7 mouse cellular contexts compared by ENCODE assay signal in the genomic region with DNA sequence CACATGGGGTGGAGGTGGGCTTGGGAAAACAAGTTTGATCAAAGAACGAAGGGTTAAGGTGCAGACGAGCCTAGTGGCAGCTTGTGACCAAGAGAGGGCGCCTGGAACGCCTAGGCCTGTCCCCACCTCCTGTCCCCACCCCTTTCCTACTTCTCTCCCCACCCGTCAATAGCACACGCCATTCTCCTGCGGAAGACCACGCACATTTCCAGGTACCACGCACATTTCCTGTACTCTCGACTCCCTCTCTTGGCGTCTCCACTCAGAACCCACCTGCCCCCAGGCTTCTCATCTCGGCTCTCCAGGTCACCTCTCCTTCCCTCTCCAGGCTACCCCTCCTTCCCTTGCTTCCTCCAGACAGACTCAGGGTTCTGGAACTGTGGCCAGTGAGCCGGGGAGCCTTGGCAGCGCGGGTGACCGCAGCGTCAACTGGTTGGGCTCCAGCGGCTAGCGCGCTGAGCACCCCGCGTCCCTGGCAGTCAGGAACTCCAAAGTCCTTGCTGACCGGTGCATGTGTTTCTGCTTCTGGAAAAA. TPM values are rescaled to one million over a fixed set of nuclear protein-coding genes. Genes with fewer than 3 reads are reported as not detected.
DNase-seq lines count a peak whose midpoint lies in the region; ATAC-seq lines count a peak whose summit lies in the region.

No protein-coding gene starts in this region.

- H3K4me3 ChIP-seq in hindbrain, embryonic 15.5 days: peak overlapping the region; percentile 46
- peak overlapping the region; percentile 92 for H3K4me3 ChIP-seq in megakaryocyte, embryonic 14.5 days (replicated peaks)

- intact Hi-C loops in left cerebral cortex, postnatal 25 days (cut with DNase I): loop anchor here (2.0 kb wide), 1 partner anchor 28 kb away; a partner anchor contains a TSS

- H3K4me2 ChIP-seq in hindbrain, embryonic 15.5 days: peak overlapping the region; percentile 85

- no peaks in the 10 kb centered on the region for H3K9me3 ChIP-seq in hindbrain, embryonic 15.5 days
- H3K9me3 ChIP-seq in megakaryocyte, embryonic 14.5 days: no peaks in the 10 kb centered on the region

- peak; percentile 60 for ATAC-seq in hindbrain, embryonic 15.5 days (ENCODE audit: low FRiP score, low read depth)

- peak; percentile 76 for DNase-seq in ZHBTc4 (ENCODE audit: low read depth, low spot score)
- peak; percentile 88 for DNase-seq in cerebellum, adult 9-11 months
- DNase-seq in gastrocnemius, adult 8-10 months (ENCODE audit: low spot score in 2 of 2): peak; percentile 85
- peak; percentile 75 to 77 for DNase-seq in left cerebral cortex, postnatal 25 days (ENCODE audit: low spot score in 2 of 2)
- peak; percentile 66 to 79 for DNase-seq in right cerebral cortex, adult 2 months (ENCODE audit: low spot score in 2 of 2)

- H3K36me3 ChIP-seq in hindbrain, embryonic 15.5 days: no peaks in the 10 kb centered on the region
- no peaks in the 10 kb centered on the region for H3K36me3 ChIP-seq in megakaryocyte, embryonic 14.5 days (replicated peaks; ENCODE audit: low read length)

- no peaks in the 10 kb centered on the region for H3K27me3 ChIP-seq in hindbrain, embryonic 15.5 days
- peaks cover 31% of the 10 kb centered on the region for H3K27me3 ChIP-seq in megakaryocyte, embryonic 14.5 days (replicated peaks)

- H3K4me1 ChIP-seq in hindbrain, embryonic 15.5 days (replicated peaks): peaks cover 40% of the 10 kb centered on the region
- H3K4me1 ChIP-seq in megakaryocyte, embryonic 14.5 days: peaks cover 42% of the 10 kb centered on the region

- WGBS in hindbrain, embryonic 15.5 days: under 1% methylated on average over 23 of the region's 23 CpGs

- peak overlapping the region; percentile 80 for H3K27ac ChIP-seq in hindbrain, embryonic 15.5 days (replicated peaks)

- peak overlapping the region; percentile 65 for H3K9ac ChIP-seq in hindbrain, embryonic 15.5 days

RNA-seq across cellular contexts. Expression of a gene that starts 1.1 kb away (rescaled TPM):
- total RNA-seq in gastrocnemius, adult 8-10 months (2022): 10 to 100 TPM; 15.2 to 17.8 (median 16.7) TPM
- 77.0 and 80.7 TPM in 2 replicates for polyA plus RNA-seq in hindbrain, embryonic 15.5 days (2015; fragmentation: Nextera tagmentation; extraction: Ambion mirVana)
- total RNA-seq in left cerebral cortex, postnatal 25 days (2021): 10 to 100 TPM; 40.6 to 44.0 TPM
- polyA plus RNA-seq in megakaryocyte, embryonic 14.5 days (2012; ENCODE audit: insufficient read depth, low replicate concordance): 3.3 and 10.6 TPM in 2 replicates

RNA-seq across cellular contexts. Expression of a gene that starts 1.3 kb away (rescaled TPM):
- total RNA-seq in gastrocnemius, adult 8-10 months (2022): 1 to 10 TPM; 2.1 to 3.8 (median 3.3) TPM
- polyA plus RNA-seq in hindbrain, embryonic 15.5 days (2015; fragmentation: Nextera tagmentation; extraction: Ambion mirVana): 9.2 and 11.3 TPM in 2 replicates
- 1 to 10 TPM; 8.3 to 9.7 TPM for total RNA-seq in left cerebral cortex, postnatal 25 days (2021)
- polyA plus RNA-seq in megakaryocyte, embryonic 14.5 days (2012; ENCODE audit: insufficient read depth, low replicate concordance): 2.4 TPM in 1 of 2 replicates, not detected in the other

RNA-seq across cellular contexts. Expression of a gene that starts 4.5 kb away (rescaled TPM):
- total RNA-seq in gastrocnemius, adult 8-10 months (2022): 10 to 100 TPM; 49.9 to 70.6 (median 61.3) TPM
- polyA plus RNA-seq in hindbrain, embryonic 15.5 days (2015; fragmentation: Nextera tagmentation; extraction: Ambion mirVana): 246 and 264 TPM in 2 replicates
- 100 to 1,000 TPM; 161 to 166 TPM for total RNA-seq in left cerebral cortex, postnatal 25 days (2021)
- polyA plus RNA-seq in megakaryocyte, embryonic 14.5 days (2012; ENCODE audit: insufficient read depth, low replicate concordance): 33.5 and 43.6 TPM in 2 replicates

RNA-seq across cellular contexts. Expression of a gene that starts 10.4 kb away (rescaled TPM):
- total RNA-seq in gastrocnemius, adult 8-10 months (2022): 10 to 100 TPM in 2 of 4 experiments, 1 to 10 TPM in 2; 6.2 to 13.0 (median 9.1) TPM
- polyA plus RNA-seq in hindbrain, embryonic 15.5 days (2015; fragmentation: Nextera tagmentation; extraction: Ambion mirVana): 22.9 and 24.9 TPM in 2 replicates
- total RNA-seq in left cerebral cortex, postnatal 25 days (2021): 10 to 100 TPM; 12.9 to 19.1 TPM
- 3.3 and 4.4 TPM in 2 replicates for polyA plus RNA-seq in megakaryocyte, embryonic 14.5 days (2012; ENCODE audit: insufficient read depth, low replicate concordance)

RNA-seq across cellular contexts. Expression of a gene that starts 17.2 kb away (rescaled TPM):
- total RNA-seq in gastrocnemius, adult 8-10 months (2022): under 1 TPM in 2 of 4 experiments, not detected in 2; 0.12 to 0.43 TPM
- polyA plus RNA-seq in hindbrain, embryonic 15.5 days (2015; fragmentation: Nextera tagmentation; extraction: Ambion mirVana): 1.4 TPM in 2 replicates
- 1 to 10 TPM; 7.7 to 8.6 TPM for total RNA-seq in left cerebral cortex, postnatal 25 days (2021)
- polyA plus RNA-seq in megakaryocyte, embryonic 14.5 days (2012; ENCODE audit: insufficient read depth, low replicate concordance): 0.39 TPM in 1 of 2 replicates, not detected in the other

Comparison
In these comparisons a context has a peak if more than half of its experiments do, and no peak if none do; other contexts are left out.
1. Peak in every context shown above with its lines: DNase-seq, ATAC-seq, H3K4me3 ChIP-seq and H3K27ac ChIP-seq.